Mouse (Mus musculus) T-helper 17 cell (primary cell): ENCODE measurements at regions not wholly inside any gene's neighbourhood (a gene's known extent, or its start where the extent isn't known, plus 50 kb on each side); places are given as distances from the start of the nearest gene placed in this dataset.

Experiments used
- in situ Hi-C, 2 experiments: fragments of 300-600 bp; cut with MboI, MseI; formaldehyde crosslinking; loops; 1 replicate in 1 of 2; 2 replicates in 1 of 2; pipeline ENCODE4 v1.15.1; 2025; ENCODE audit warnings: high pct_unique_total_duplicates in 2 of 2

GRCm38 (mm10) chr7:124671117-124671516 is 688.4 kb downstream of the Hs3st4 start:
- in situ Hi-C loops, result no loop called here

- in situ Hi-C loops, result no loop called here
These were observed 694.3 kb downstream of the Hs3st4 start for GRCm38 (mm10) chr7:124676854-124677515.

- in situ Hi-C loops, result no loop called here
These were observed 697.9 kb downstream of the Hs3st4 start for GRCm38 (mm10) chr7:124680561-124680960.

GRCm38 (mm10) chr7:124681212-124681611 is 698.5 kb downstream of the Hs3st4 start:
- in situ Hi-C loops, result no loop called here

- in situ Hi-C loops, result no loop called here
These were observed 699.2 kb downstream of the Hs3st4 start for GRCm38 (mm10) chr7:124681820-124682219.

GRCm38 (mm10) chr7:124685424-124685823 is 702.8 kb downstream of the Hs3st4 start:
- in situ Hi-C loops, result no loop called here

- in situ Hi-C loops, result no loop called here
These were observed 721.6 kb downstream of the Hs3st4 start for GRCm38 (mm10) chr7:124704163-124704824.

GRCm38 (mm10) chr7:124707143-124707542 is 724.5 kb downstream of the Hs3st4 start:
- in situ Hi-C loops, result no loop called here

GRCm38 (mm10) chr7:124708771-124709485 is 726.3 kb downstream of the Hs3st4 start:
- in situ Hi-C loops, result no loop called here

GRCm38 (mm10) chr7:124720927-124721326 is 723.5 kb upstream of the Kdm8 start:
- in situ Hi-C loops, result no loop called here

GRCm38 (mm10) chr7:124742086-124742485 is 702.4 kb upstream of the Kdm8 start:
- in situ Hi-C loops, result no loop called here

- in situ Hi-C loops, result no loop called here
These were observed 698.2 kb upstream of the Kdm8 start for GRCm38 (mm10) chr7:124746321-124746720.

GRCm38 (mm10) chr7:124748396-124748795 is 696.1 kb upstream of the Kdm8 start:
- in situ Hi-C loops, result no loop called here

GRCm38 (mm10) chr7:124759084-124759483 is 685.4 kb upstream of the Kdm8 start:
- in situ Hi-C loops, result no loop called here

- in situ Hi-C loops, result no loop called here
These were observed 666.7 kb upstream of the Kdm8 start for GRCm38 (mm10) chr7:124777822-124778221.

- in situ Hi-C loops, result no loop called here
These were observed 661.7 kb upstream of the Kdm8 start for GRCm38 (mm10) chr7:124782816-124783215.

- in situ Hi-C loops, result no loop called here
These were observed 659.5 kb upstream of the Kdm8 start for GRCm38 (mm10) chr7:124784995-124785394.

- in situ Hi-C loops, result no loop called here
These were observed 658.6 kb upstream of the Kdm8 start for GRCm38 (mm10) chr7:124785896-124786295.

GRCm38 (mm10) chr7:124788781-124789180 is 655.7 kb upstream of the Kdm8 start:
- in situ Hi-C loops, result no loop called here

GRCm38 (mm10) chr7:124803101-124803500 is 641.4 kb upstream of the Kdm8 start:
- in situ Hi-C loops, result no loop called here

- in situ Hi-C loops, result loop anchor here in 1 of 2 experiments (5.0 kb wide), 1 partner anchor 98 kb away; no protein-coding TSS in a partner anchor
These were observed 609.8 kb upstream of the Kdm8 start for GRCm38 (mm10) chr7:124834692-124835091.

GRCm38 (mm10) chr7:124836531-124836930 is 607.9 kb upstream of the Kdm8 start:
- in situ Hi-C loops, result no loop called here

GRCm38 (mm10) chr7:124855056-124855455 is 589.4 kb upstream of the Kdm8 start:
- in situ Hi-C loops, result no loop called here
